Mouse (Mus musculus) frontal cortex, adult 2 months (tissue): Measurements from ENCODE around the gene Ahsa1. TPM values are rescaled to one million over a fixed set of nuclear protein-coding genes. Genes with fewer than 3 reads are reported as not detected.
"Not testable (repeated sequence)": the region's sequence is repeated elsewhere in the genome, so short reads cannot be mapped to it uniquely, and the experiment has no call there.

Experiments used
- DNase-seq, 2 experiments: peaks; one replicate each; pipeline ENCODE4 v3.0.0; 2022; ENCODE audit warnings: low spot score in 1 of 2; ENCODE audit errors: extremely low spot score in 1 of 2
- polyA plus RNA-seq: library from polyadenylated mRNA; depleted of rRNA; stranded (reverse); fragments of >200 nt; gene quantifications from 2 replicates; pipeline ENCODE4 v1.2.3, GENCODE M21; 2012; rRNA removed

The Ahsa1 gene
- polyA plus RNA-seq, result 177 and 187 TPM in 2 replicates

- DNase-seq, result peak; percentile 95 to 96
Measured at GRCm38 (mm10) chr12:87266108-87266826, at the start of gene Ahsa1, which contains the start of gene Vipas39. Gene Ahsa1 (plus strand): TSS chr12:87266479. Gene Vipas39 (minus strand): TSS chr12:87266256.

GRCm38 (mm10) chr12:87217596-87217995 is 48.7 kb upstream of the Ahsa1 start:
- DNase-seq, result no peak

GRCm38 (mm10) chr12:87219362-87219761 is 46.9 kb upstream of the Ahsa1 start:
- no peak for DNase-seq

- DNase-seq, result no peak
Measured at GRCm38 (mm10) chr12:87224950-87225349, 41.3 kb upstream of the Ahsa1 start.

- no peak for DNase-seq
Measured at GRCm38 (mm10) chr12:87226801-87227200, 39.5 kb upstream of the Ahsa1 start.

- DNase-seq, result no peak
Measured at GRCm38 (mm10) chr12:87229633-87230032, 36.6 kb upstream of the Ahsa1 start.

- no peak for DNase-seq
Measured at GRCm38 (mm10) chr12:87230379-87230895, 35.8 kb upstream of the Ahsa1 start.

- DNase-seq, result peak in 1 of 2 experiments; percentile 15
Measured at GRCm38 (mm10) chr12:87236882-87237483, 29.3 kb upstream of the Ahsa1 start.

- no peak for DNase-seq
Measured at GRCm38 (mm10) chr12:87238632-87239031, 27.6 kb upstream of the Ahsa1 start, which contains the start of gene Noxred1. Gene Noxred1 (minus strand): TSS chr12:87238732.

GRCm38 (mm10) chr12:87250161-87250560 is 16.1 kb upstream of the Ahsa1 start:
- DNase-seq, result no peak

- peak in 1 of 2 experiments; percentile 20 for DNase-seq
Measured at GRCm38 (mm10) chr12:87253878-87254277, 12.4 kb upstream of the Ahsa1 start.

- DNase-seq, result no peak
Measured at GRCm38 (mm10) chr12:87256629-87257028, 9.7 kb upstream of the Ahsa1 start.

- DNase-seq, result no peak
Measured at GRCm38 (mm10) chr12:87260562-87260961, 5.7 kb upstream of the Ahsa1 start.

GRCm38 (mm10) chr12:87265444-87265843 is 835 bp upstream of the Ahsa1 start:
- DNase-seq, result peak in 1 of 2 experiments; percentile 4

GRCm38 (mm10) chr12:87266827-87267603 is 736 bp downstream of the Ahsa1 start:
- DNase-seq, result no peak

- DNase-seq, result peak in 1 of 2 experiments; percentile 53
Measured at GRCm38 (mm10) chr12:87267682-87268081, 1.4 kb downstream of the Ahsa1 start.

GRCm38 (mm10) chr12:87274853-87275831 is 8.9 kb downstream of the Ahsa1 start:
- no peak for DNase-seq

- not testable (repeated sequence) for DNase-seq
Measured at GRCm38 (mm10) chr12:87277251-87277650, 11.0 kb downstream of the Ahsa1 start.

GRCm38 (mm10) chr12:87278118-87278730 is 11.9 kb downstream of the Ahsa1 start:
- DNase-seq, result no peak
